Mouse (Mus musculus) 3T3-L1 (cell line): ENCODE measurements around the gene Fem1a.
A peak's percentile ranks its signal among the peaks of the same experiment; 100 is the strongest.

Experiments used
- DNase-seq: peaks from one replicate; pipeline ENCODE4 v3.0.0-alpha.2; 2015; ENCODE audit warnings: low read depth, low spot score

Fem1a gene

GRCm38 (mm10) chr17:56278340-56278739, 21.7 kb downstream of the Fem1a start:
- DNase-seq: no peak

- no peak for DNase-seq
Measured at GRCm38 (mm10) chr17:56279481-56280155, 23.0 kb downstream of the Fem1a start.

GRCm38 (mm10) chr17:56281193-56281592, 24.6 kb downstream of the Fem1a start:
- no peak for DNase-seq

GRCm38 (mm10) chr17:56282802-56283201, 26.2 kb downstream of the Fem1a start:
- no peak for DNase-seq

- no peak for DNase-seq
Measured at GRCm38 (mm10) chr17:56283316-56283715, 26.7 kb downstream of the Fem1a start.

GRCm38 (mm10) chr17:56285995-56286394, 29.4 kb downstream of the Fem1a start:
- DNase-seq: no peak

GRCm38 (mm10) chr17:56287830-56288229, 31.2 kb downstream of the Fem1a start:
- peak; percentile 57 for DNase-seq

GRCm38 (mm10) chr17:56288866-56289265, 32.3 kb downstream of the Fem1a start:
- DNase-seq: peak; percentile 40

GRCm38 (mm10) chr17:56289371-56290331, 33.0 kb downstream of the Fem1a start:
- DNase-seq: peak; percentile 65

GRCm38 (mm10) chr17:56290388-56291170, 34.0 kb downstream of the Fem1a start:
- DNase-seq: peak; percentile 97

GRCm38 (mm10) chr17:56291171-56291511, 34.5 kb downstream of the Fem1a start:
- peak; percentile 99 for DNase-seq

GRCm38 (mm10) chr17:56291826-56292475, 35.3 kb downstream of the Fem1a start:
- DNase-seq: no peak

GRCm38 (mm10) chr17:56292531-56293222, 36.1 kb downstream of the Fem1a start, which contains the start of gene Plin3:
Plin3 (minus strand) TSS chr17:56292873.
- no peak for DNase-seq

- no peak for DNase-seq
Measured at GRCm38 (mm10) chr17:56293291-56293690, 36.7 kb downstream of the Fem1a start.

GRCm38 (mm10) chr17:56294241-56294640, 37.6 kb downstream of the Fem1a start:
- DNase-seq: no peak

GRCm38 (mm10) chr17:56296201-56296600, 39.6 kb downstream of the Fem1a start:
- DNase-seq: no peak

- no peak for DNase-seq
Measured at GRCm38 (mm10) chr17:56298238-56298637, 41.6 kb downstream of the Fem1a start.

- no peak for DNase-seq
Measured at GRCm38 (mm10) chr17:56300186-56300585, 43.6 kb downstream of the Fem1a start, which contains the start of gene Arrdc5. Arrdc5 (minus strand) TSS chr17:56300286.

- DNase-seq: no peak
Measured at GRCm38 (mm10) chr17:56302363-56302996, 45.9 kb downstream of the Fem1a start.

- DNase-seq: peak; percentile 97
Measured at GRCm38 (mm10) chr17:56303160-56303846, 46.7 kb downstream of the Fem1a start, which contains the start of gene Uhrf1. Uhrf1 (plus strand) TSS chr17:56303321.
